Mouse (Mus musculus) embryonic facial prominence, embryonic 15.5 days (tissue): ENCODE measurements around the gene Aunip. TPM values are rescaled to one million over a fixed set of nuclear protein-coding genes. Genes with fewer than 3 reads are reported as not detected.

Experiments
- ATAC-seq: fragments of 200-750 bp; cut with Nextera tagmentation; 2 replicates; pipeline ENCODE4 v1.8.0; 2017; ENCODE audit warnings: low read depth, moderate TSS enrichment; ENCODE audit not compliant: insufficient number of reproducible peaks, low FRiP score, low TSS enrichment
- H3K27ac ChIP-seq: fragments of 300-500 bp; sonication (generic); replicated peaks from 2 replicates; pipeline ENCODE4 v1.5.1; 2015; ENCODE audit warnings: mild to moderate bottlenecking, inconsistent platforms
- H3K27me3 ChIP-seq: fragments of 300-500 bp; sonication (generic); 2 replicates; pipeline ENCODE4 v1.6.1; 2015; ENCODE audit warnings: inconsistent platforms
- H3K36me3 ChIP-seq: fragments of 300-500 bp; sonication (generic); 2 replicates; pipeline ENCODE4 v1.6.1; 2015; ENCODE audit warnings: mild to moderate bottlenecking, inconsistent platforms
- H3K4me1 ChIP-seq: fragments of 300-500 bp; sonication (generic); 2 replicates; pipeline ENCODE4 v1.6.1; 2015; ENCODE audit warnings: inconsistent platforms
- H3K4me2 ChIP-seq: fragments of 300-500 bp; sonication (generic); replicated peaks from 2 replicates; pipeline ENCODE4 v1.6.1; 2015; ENCODE audit warnings: mild to moderate bottlenecking, inconsistent platforms
- H3K4me3 ChIP-seq: fragments of 300-500 bp; sonication (generic); replicated peaks from 2 replicates; pipeline ENCODE4 v1.5.1; 2015; ENCODE audit warnings: mild to moderate bottlenecking, inconsistent platforms
- H3K9ac ChIP-seq: fragments of 300-500 bp; sonication (generic); 2 replicates; pipeline ENCODE4 v1.6.1; 2015; ENCODE audit warnings: inconsistent platforms
- H3K9me3 ChIP-seq: fragments of 300-500 bp; sonication (generic); replicated peaks from 2 replicates; pipeline ENCODE4 v1.6.1; 2016; ENCODE audit warnings: inconsistent platforms
- WGBS: fragments of 180-500 bp; shearing (Covaris S2); methylation state at CpG from one replicate; pipeline ENCODE4 v1.1.7; 2015; 5-methylcytosine and 5-hydroxymethylcytosine counted together
- polyA plus RNA-seq: library from polyadenylated mRNA; unstranded; fragments of >200 nt; fragmentation: Nextera tagmentation; extraction: Ambion mirVana; gene quantifications from 2 replicates; pipeline ENCODE4 v1.2.1, GENCODE M21; 2015

Aunip gene
- polyA plus RNA-seq, 1 experiment from 2014 or later = 8.9 TPM

- ATAC-seq = no peak
- Histone ChIP-seq H3K4me2 (no peak overlapping the region), H3K36me3 (peaks cover 46% of the 10 kb centered on the region), H3K27ac (no peak overlapping the region), H3K9ac (no peak overlapping the region), H3K9me3 (no peaks in the 10 kb centered on the region), H3K4me1 (no peaks in the 10 kb centered on the region; the same call in 1 of the 2 replicates), H3K4me3 (no peak overlapping the region), H3K27me3 (no peaks in the 10 kb centered on the region)
- WGBS = 72% methylated on average over 4 of the region's 4 CpGs
These were observed 37.0 kb upstream of the Aunip start for GRCm38 (mm10) chr4:134473764-134474163.

GRCm38 (mm10) chr4:134474240-134474639 is 36.6 kb upstream of the Aunip start:
- Histone ChIP-seq H3K4me2 (no peak overlapping the region), H3K9me3 (no peaks in the 10 kb centered on the region), H3K9ac (no peak overlapping the region), H3K27ac (no peak overlapping the region), H3K4me1 (no peaks in the 10 kb centered on the region; the same call in 1 of the 2 replicates), H3K4me3 (no peak overlapping the region), H3K36me3 (peaks cover 46% of the 10 kb centered on the region), H3K27me3 (no peaks in the 10 kb centered on the region)
- ATAC-seq = no peak
- 58% methylated on average over 8 of the region's 8 CpGs for WGBS

GRCm38 (mm10) chr4:134476899-134477298 is 33.9 kb upstream of the Aunip start:
- Histone ChIP-seq H3K4me2 (no peak overlapping the region), H3K9me3 (no peaks in the 10 kb centered on the region), H3K9ac (no peak overlapping the region), H3K4me3 (no peak overlapping the region), H3K36me3 (peaks cover 36% of the 10 kb centered on the region), H3K27me3 (no peaks in the 10 kb centered on the region), H3K27ac (no peak overlapping the region), H3K4me1 (no peaks in the 10 kb centered on the region; the same call in 1 of the 2 replicates)
- no peak for ATAC-seq
- WGBS = 84% methylated on average over 8 of the region's 8 CpGs

DNA sequence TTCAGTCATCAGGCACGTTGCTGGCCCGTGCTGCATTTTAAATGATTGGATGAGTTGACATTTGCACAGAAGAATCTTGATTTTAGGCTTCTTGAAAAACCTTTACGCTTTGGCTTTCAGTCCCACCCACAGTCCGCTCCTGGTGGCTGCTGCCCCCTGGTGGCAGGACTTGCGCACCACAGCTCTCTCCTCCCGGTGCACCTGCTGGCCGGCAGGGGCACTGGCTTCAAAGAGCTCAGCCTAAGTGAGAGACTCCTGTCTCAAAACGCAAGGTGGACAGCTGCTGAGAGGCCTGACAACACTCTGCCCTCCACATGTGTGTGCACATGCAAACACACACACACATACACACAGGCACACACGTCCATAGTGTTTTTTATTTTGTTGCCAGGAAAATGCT is 32.8 kb upstream of the Aunip start:
- Histone ChIP-seq H3K4me2 (no peak overlapping the region), H3K9ac (no peak overlapping the region), H3K4me3 (no peak overlapping the region), H3K27me3 (no peaks in the 10 kb centered on the region), H3K27ac (no peak overlapping the region), H3K9me3 (no peaks in the 10 kb centered on the region), H3K4me1 (no peaks in the 10 kb centered on the region; the same call in 1 of the 2 replicates), H3K36me3 (peaks cover 25% of the 10 kb centered on the region)
- WGBS = 4% methylated on average over 9 of the region's 9 CpGs
- ATAC-seq = peak; percentile 67

GRCm38 (mm10) chr4:134479839-134480238 is 31.0 kb upstream of the Aunip start:
- Histone ChIP-seq H3K9me3 (no peaks in the 10 kb centered on the region), H3K4me1 (no peaks in the 10 kb centered on the region; the same call in 1 of the 2 replicates), H3K4me3 (no peak overlapping the region), H3K36me3 (peaks cover 11% of the 10 kb centered on the region), H3K27ac (no peak overlapping the region), H3K27me3 (peaks cover 3% of the 10 kb centered on the region; the same call in 1 of the 2 replicates), H3K9ac (no peak overlapping the region), H3K4me2 (no peak overlapping the region)
- WGBS = 80% methylated on average over 4 of the region's 4 CpGs
- no peak for ATAC-seq

GRCm38 (mm10) chr4:134480864-134481263 is 29.9 kb upstream of the Aunip start:
- WGBS = 17% methylated on average over 6 of the region's 6 CpGs
- H3K4me2 ChIP-seq = no peak overlapping the region
- H3K4me3 ChIP-seq = no peak overlapping the region
- no peak for ATAC-seq
- no peak overlapping the region for H3K27ac ChIP-seq
- H3K27me3 ChIP-seq = peaks cover 3% of the 10 kb centered on the region; the same call in 1 of the 2 replicates
- peaks cover 1% of the 10 kb centered on the region; the same call in 1 of the 2 replicates for H3K36me3 ChIP-seq
- no peak overlapping the region for H3K9ac ChIP-seq
- no peaks in the 10 kb centered on the region for H3K9me3 ChIP-seq
- H3K4me1 ChIP-seq = no peaks in the 10 kb centered on the region; the same call in 1 of the 2 replicates

DNA sequence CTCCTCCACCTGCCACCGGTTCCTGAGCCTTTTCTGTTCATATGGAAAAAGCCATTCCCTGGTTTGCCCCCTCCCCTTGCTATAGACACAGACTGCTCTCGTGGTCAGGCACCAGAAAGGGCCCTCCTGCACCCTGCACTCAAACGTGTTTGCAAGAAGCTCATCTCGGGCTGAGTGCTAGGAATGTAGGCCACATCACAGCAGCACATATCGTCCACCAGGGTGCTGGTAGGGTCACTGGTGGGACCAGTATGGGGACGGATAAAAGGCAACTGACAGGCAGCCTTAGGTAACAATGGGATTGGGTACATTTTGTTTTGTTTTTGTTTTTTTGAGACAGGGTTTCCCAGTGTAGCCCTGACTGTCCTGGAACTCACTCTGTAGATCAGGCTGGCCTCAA is 29.5 kb upstream of the Aunip start:
- H3K4me2 ChIP-seq = no peak overlapping the region
- no peaks in the 10 kb centered on the region; the same call in 1 of the 2 replicates for H3K4me1 ChIP-seq
- no peak for ATAC-seq
- 49% methylated on average over 6 of the region's 6 CpGs for WGBS
- no peaks in the 10 kb centered on the region for H3K9me3 ChIP-seq
- no peaks in the 10 kb centered on the region for H3K36me3 ChIP-seq
- no peak overlapping the region for H3K27ac ChIP-seq
- peaks cover 3% of the 10 kb centered on the region; the same call in 1 of the 2 replicates for H3K27me3 ChIP-seq
- no peak overlapping the region for H3K4me3 ChIP-seq
- H3K9ac ChIP-seq = no peak overlapping the region

- no peak overlapping the region for H3K4me3 ChIP-seq
- H3K27me3 ChIP-seq = peaks cover 3% of the 10 kb centered on the region; the same call in 1 of the 2 replicates
- H3K4me1 ChIP-seq = no peaks in the 10 kb centered on the region; the same call in 1 of the 2 replicates
- no peaks in the 10 kb centered on the region for H3K36me3 ChIP-seq
- no peak overlapping the region for H3K27ac ChIP-seq
- 72% methylated on average over 8 of the region's 8 CpGs for WGBS
- no peaks in the 10 kb centered on the region for H3K9me3 ChIP-seq
- no peak overlapping the region for H3K9ac ChIP-seq
- H3K4me2 ChIP-seq = no peak overlapping the region
- ATAC-seq = no peak
These were observed 28.4 kb upstream of the Aunip start for GRCm38 (mm10) chr4:134482442-134482841.

- Histone ChIP-seq H3K4me3 (no peak overlapping the region), H3K9me3 (no peaks in the 10 kb centered on the region), H3K27ac (no peak overlapping the region), H3K36me3 (no peaks in the 10 kb centered on the region), H3K9ac (no peak overlapping the region), H3K4me1 (no peaks in the 10 kb centered on the region), H3K4me2 (no peak overlapping the region), H3K27me3 (peaks cover 3% of the 10 kb centered on the region; the same call in 1 of the 2 replicates)
- WGBS = 54% methylated on average over 6 of the region's 6 CpGs
- ATAC-seq = no peak
These were observed 27.6 kb upstream of the Aunip start for GRCm38 (mm10) chr4:134483078-134483688.

- no peaks in the 10 kb centered on the region for H3K36me3 ChIP-seq
- no peak overlapping the region for H3K4me2 ChIP-seq
- H3K27ac ChIP-seq = no peak overlapping the region
- H3K9me3 ChIP-seq = no peaks in the 10 kb centered on the region
- H3K9ac ChIP-seq = no peak overlapping the region
- H3K4me3 ChIP-seq = no peak overlapping the region
- no peaks in the 10 kb centered on the region for H3K4me1 ChIP-seq
- no peak for ATAC-seq
- 55% methylated on average over 6 of the region's 6 CpGs for WGBS
- peaks cover 3% of the 10 kb centered on the region; the same call in 1 of the 2 replicates for H3K27me3 ChIP-seq
These were observed 27.1 kb upstream of the Aunip start for GRCm38 (mm10) chr4:134483696-134484095.

DNA sequence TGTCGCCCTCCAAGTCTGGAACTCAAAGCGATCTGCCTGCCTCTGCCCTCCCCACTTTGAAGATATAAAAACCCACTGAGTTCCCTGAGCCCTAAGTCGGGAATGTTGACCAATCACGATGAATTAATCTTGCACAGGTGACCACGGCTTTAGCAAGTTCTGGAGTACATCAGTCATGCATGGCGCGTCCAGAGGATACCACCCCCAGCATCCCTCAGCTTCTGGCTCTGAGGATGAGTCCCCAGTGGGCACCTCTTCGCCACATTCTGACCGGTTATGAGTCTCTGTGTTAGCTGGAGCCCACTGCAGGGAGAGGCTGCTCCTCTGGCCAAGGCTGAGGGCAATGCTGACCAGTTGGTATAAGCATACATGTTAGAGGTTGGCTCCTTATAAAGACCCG is 26.6 kb upstream of the Aunip start:
- Histone ChIP-seq H3K4me1 (no peaks in the 10 kb centered on the region), H3K27ac (no peak overlapping the region), H3K36me3 (no peaks in the 10 kb centered on the region), H3K9me3 (no peaks in the 10 kb centered on the region), H3K4me2 (no peak overlapping the region), H3K27me3 (peaks cover 3% of the 10 kb centered on the region; the same call in 1 of the 2 replicates), H3K4me3 (no peak overlapping the region), H3K9ac (no peak overlapping the region)
- ATAC-seq = no peak
- WGBS = 68% methylated on average over 10 of the region's 10 CpGs
